10 mouse cellular contexts compared by ENCODE assay signal in genomic region chr9:70140340-70140739, GRCm38 (mm10). TPM values are rescaled to one million over a fixed set of nuclear protein-coding genes. Genes with fewer than 3 reads are reported as not detected.
DNase-seq lines count a peak whose midpoint lies in the region; ATAC-seq and TF ChIP-seq lines count a peak whose summit lies in the region.
"Had no signal": no experiment of that assay in that cellular context is flagged by ENCODE, and none has a peak within 500 bp of the region (broad histone marks: within the 10 kb centered on the region; RNA-seq: fewer than 3 reads in every experiment).

No protein-coding gene starts in this region.

- 42% methylated on average over 4 of the region's 4 CpGs for WGBS in hindbrain, postnatal 0 days
- 57% methylated on average over 4 of the region's 4 CpGs for WGBS in midbrain, embryonic 14.5 days

- peak overlapping the region; percentile 60; the same call in 1 of the 2 replicates for H3K27ac ChIP-seq in cortical plate, adult 2 months (ENCODE audit: insufficient read depth, low read length)
- H3K27ac ChIP-seq in hindbrain, postnatal 0 days, result peak overlapping the region; percentile 73; the same call in 1 of the 2 replicates
- H3K27ac ChIP-seq in midbrain, embryonic 14.5 days (replicated peaks; ENCODE audit: low read depth, low read length), result no peak overlapping the region

- no peak for TF ChIP-seq POLR2A in cortical plate, adult 2 months (IDR thresholded peaks at IDR 0.05; ENCODE audit: extremely low read depth, insufficient read depth, low read length)

- peak overlapping the region; percentile 83 for H3K4me2 ChIP-seq in hindbrain, postnatal 0 days (ENCODE audit: low read depth, low read length)
- H3K4me2 ChIP-seq in midbrain, embryonic 14.5 days (ENCODE audit: low read length), result peak overlapping the region; percentile 94

- no peak for ATAC-seq in hindbrain, postnatal 0 days
- ATAC-seq in midbrain, embryonic 14.5 days (ENCODE audit: low FRiP score, low TSS enrichment), result no peak
- no peak for ATAC-seq in monocyte, adult 5-6 weeks (replicated peaks; ENCODE audit: insufficient number of reproducible peaks, low FRiP score, low TSS enrichment, poor library complexity, severe bottlenecking)

- no peaks in the 10 kb centered on the region for H3K36me3 ChIP-seq in hindbrain, postnatal 0 days (ENCODE audit: insufficient read depth, low read length)
- H3K36me3 ChIP-seq in midbrain, embryonic 14.5 days (ENCODE audit: control insufficient read depth, insufficient read depth, low read length), result no peaks in the 10 kb centered on the region
- H3K36me3 ChIP-seq: G1E had no signal

- H3K4me3 ChIP-seq in cortical plate, adult 2 months (ENCODE audit: insufficient read depth, low read length), result peak overlapping the region; percentile 94
- peak overlapping the region; percentile 59 for H3K4me3 ChIP-seq in hindbrain, postnatal 0 days (ENCODE audit: low read length)
- peak overlapping the region; percentile 62 for H3K4me3 ChIP-seq in midbrain, embryonic 14.5 days (replicated peaks; ENCODE audit: low read depth, low read length)

- H3K27me3 ChIP-seq in hindbrain, postnatal 0 days (ENCODE audit: insufficient read depth, low read length), result no peaks in the 10 kb centered on the region
- peaks cover 6% of the 10 kb centered on the region; the same call in 1 of the 2 replicates for H3K27me3 ChIP-seq in midbrain, embryonic 14.5 days (ENCODE audit: control insufficient read depth, insufficient read depth, low read length)

- no peak for TF ChIP-seq CTCF in cortical plate, adult 2 months (IDR thresholded peaks at IDR 0.05; ENCODE audit: extremely low read depth, insufficient read depth, low read length)
- TF ChIP-seq CTCF in hindbrain, postnatal 0 days (IDR thresholded peaks at IDR 0.05; ENCODE audit: low read depth), result no peak

- no peaks in the 10 kb centered on the region for H3K9me3 ChIP-seq in hindbrain, postnatal 0 days (ENCODE audit: low read length)
- H3K9me3 ChIP-seq in midbrain, embryonic 14.5 days (ENCODE audit: control insufficient read depth, low read length), result no peaks in the 10 kb centered on the region

- peaks cover 9% of the 10 kb centered on the region for H3K4me1 ChIP-seq in cortical plate, adult 2 months (ENCODE audit: control insufficient read depth, insufficient read depth, low read length)
- H3K4me1 ChIP-seq in hindbrain, postnatal 0 days (ENCODE audit: insufficient read depth, low read length), result 0 out of 2 replicates have a peak, but pooled peaks cover 5% of the 10 kb centered on the region
- H3K4me1 ChIP-seq in midbrain, embryonic 14.5 days (ENCODE audit: control insufficient read depth, insufficient read depth, low read length), result 0 out of 2 replicates have a peak, but pooled peaks cover 10% of the 10 kb centered on the region

- peak; percentile 19 for DNase-seq in kidney, adult 18-20 months
- no peak for DNase-seq in kidney, postnatal 14 days
- no peak for DNase-seq in hindbrain, postnatal 0 days (ENCODE audit: low spot score)
- DNase-seq in midbrain, embryonic 14.5 days, result no peak
- no peak for DNase-seq in gastrocnemius, postnatal 4 days (ENCODE audit: low spot score in 2 of 2)
- no peak for DNase-seq in cerebellum, adult 9-11 months

- H3K9ac ChIP-seq in hindbrain, postnatal 0 days (replicated peaks; ENCODE audit: low read length), result peak overlapping the region; percentile 59; the same call in 1 of the 2 replicates
- peak overlapping the region; percentile 59; the same call in 1 of the 2 replicates for H3K9ac ChIP-seq in midbrain, embryonic 14.5 days (replicated peaks; ENCODE audit: low read length)

RNA-seq across cellular contexts. Expression of gene Fam81a, which starts 2.0 kb away (rescaled TPM):
- 135 and 144 TPM in 2 replicates for polyA plus RNA-seq in cortical plate, adult 2 months (2012; rRNA removed)
- total RNA-seq in hindbrain, postnatal 0 days (2014; rRNA removed), result 9.9 and 14.4 TPM in 2 replicates
- polyA plus RNA-seq in hindbrain, postnatal 0 days (2015; fragmentation: Nextera tagmentation; extraction: Ambion mirVana), result 16.3 and 17.7 TPM in 2 replicates
- 5.6 and 5.9 TPM in 2 replicates for polyA plus RNA-seq in midbrain, embryonic 14.5 days (2014; fragmentation: Nextera tagmentation; extraction: Ambion mirVana)
- total RNA-seq in gastrocnemius, postnatal 4 days (2021), result 1 to 10 TPM; 4.0 to 4.4 TPM
- 0.64 to 1.7 TPM (median 0.76 TPM) in 3 replicates for total RNA-seq in monocyte, adult 5-6 weeks (2017)
- total RNA-seq: G1E; megakaryocyte progenitor cell, adult 5-6 weeks had no signal
- polyA plus RNA-seq: G1E had no signal
